17 mouse cellular contexts compared by ENCODE assay signal in the genomic region with DNA sequence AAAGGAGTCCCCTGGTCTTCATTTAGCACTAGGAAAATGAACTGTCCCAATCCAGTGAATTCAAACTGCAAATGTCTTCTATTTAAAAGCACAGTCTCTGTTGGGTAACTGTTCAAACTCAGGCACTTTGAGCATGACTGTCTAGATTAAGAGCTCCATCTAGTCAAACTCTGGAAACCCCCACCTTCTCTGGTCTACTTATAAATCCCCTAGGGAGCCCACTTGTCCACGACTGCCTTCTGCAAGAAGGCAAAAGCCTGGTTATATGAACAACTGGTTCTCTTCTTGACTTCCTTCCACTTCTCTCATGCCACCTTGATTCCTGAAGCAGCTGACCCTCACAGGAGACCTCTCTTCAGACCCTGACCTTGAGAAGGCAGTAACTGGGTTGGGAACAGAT.
"Had no signal": no experiment of that assay in that cellular context is flagged by ENCODE, and none has a peak within 500 bp of the region (broad histone marks: within the 10 kb centered on the region; RNA-seq: fewer than 3 reads in every experiment).

No protein-coding gene starts in this region.

- H3K9me3 ChIP-seq: liver, embryonic 15.5 days; lung, embryonic 15.5 days; megakaryocyte, embryonic 14.5 days; midbrain, embryonic 13.5 days; midbrain, embryonic 15.5 days; neural tube, embryonic 12.5 days had no signal

- H3K4me2 ChIP-seq: liver, embryonic 15.5 days; lung, embryonic 15.5 days; midbrain, embryonic 11.5 days; midbrain, embryonic 13.5 days; midbrain, embryonic 15.5 days; neural tube, embryonic 12.5 days had no signal

- DNase-seq: liver, postnatal 0 days; lung, adult 2 months; lung, postnatal 14 days; lung, postnatal 36 days; right cerebral cortex, postnatal 14 days; thymus, adult 18-20 months; thymus, postnatal 14 days; thymus, postnatal 36 days had no signal

- H3K4me3 ChIP-seq: liver, embryonic 15.5 days; lung, embryonic 15.5 days; midbrain, embryonic 13.5 days; midbrain, embryonic 15.5 days; neural tube, embryonic 12.5 days had no signal

- H3K27ac ChIP-seq: liver, embryonic 15.5 days; lung, embryonic 15.5 days; macrophage; midbrain, embryonic 13.5 days; midbrain, embryonic 15.5 days; neural tube, embryonic 12.5 days had no signal

- H3K9ac ChIP-seq: liver, embryonic 15.5 days; liver, postnatal 0 days; lung, embryonic 15.5 days; midbrain, embryonic 13.5 days; midbrain, embryonic 15.5 days; neural tube, embryonic 12.5 days had no signal

- H3K36me3 ChIP-seq: liver, embryonic 15.5 days; lung, embryonic 15.5 days; midbrain, embryonic 13.5 days; midbrain, embryonic 15.5 days; neural tube, embryonic 12.5 days had no signal

- H3K27me3 ChIP-seq: liver, embryonic 15.5 days; lung, embryonic 15.5 days; midbrain, embryonic 13.5 days; midbrain, embryonic 15.5 days; neural tube, embryonic 12.5 days had no signal

- H3K4me1 ChIP-seq: liver, embryonic 15.5 days; midbrain, embryonic 13.5 days; midbrain, embryonic 15.5 days; neural tube, embryonic 12.5 days had no signal

- ATAC-seq: liver, postnatal 0 days; lung, postnatal 0 days; midbrain, embryonic 15.5 days had no signal
